Mouse (Mus musculus) CH12.LX (cell line): ENCODE measurements around the gene Zfp839. TPM values are rescaled to one million over a fixed set of nuclear protein-coding genes. Genes with fewer than 3 reads are reported as not detected.
A peak's percentile ranks its signal among the peaks of the same experiment; 100 is the strongest.

ENCODE experiments used
- DNase-seq: peaks from one replicate; pipeline ENCODE4 v3.0.0-alpha.2; 2013; ENCODE audit errors: extremely low read depth
- H3K27ac ChIP-seq: 2 replicates; pipeline ENCODE4 v1.5.1; 2012; ENCODE audit warnings: low read depth, mild to moderate bottlenecking, control low read depth, moderate library complexity; ENCODE audit not compliant: insufficient read depth
- H3K27me3 ChIP-seq: replicated peaks from 2 replicates; pipeline ENCODE3; 2012; ENCODE audit warnings: inconsistent platforms
- H3K36me3 ChIP-seq, 2 experiments: replicated peaks in 1 of 2; 2 replicates each; pipeline versions ENCODE3 to v1.6.1; 2012; ENCODE audit warnings: inconsistent platforms in 1 of 2, low read length in 1 of 2, mild to moderate bottlenecking in 1 of 2, mixed read lengths in 1 of 2, moderate library complexity in 1 of 2; ENCODE audit not compliant: control insufficient read depth in 1 of 2, insufficient read depth in 1 of 2
- H3K4me1 ChIP-seq, 2 experiments: 2 replicates each; pipeline ENCODE4 v1.6.1; 2012; ENCODE audit warnings: inconsistent platforms in 1 of 2, moderate library complexity in 1 of 2; ENCODE audit not compliant: insufficient read depth in 2 of 2, control insufficient read depth in 1 of 2
- H3K4me2 ChIP-seq: 2 replicates; pipeline ENCODE4 v1.6.1; 2012; ENCODE audit warnings: low read depth, mild to moderate bottlenecking, control low read depth; ENCODE audit not compliant: poor library complexity, insufficient read depth, severe bottlenecking
- H3K4me3 ChIP-seq, 3 experiments: fragments of 150-350 bp in 1 of 3; sonication (generic) in 1 of 3; replicated peaks in 1 of 3; 2 replicates each; pipeline versions ENCODE3 to v1.5.1; 2011 to 2012; ENCODE audit warnings: low read depth in 2 of 3, low read length in 2 of 3, mild to moderate bottlenecking in 2 of 3, moderate library complexity in 2 of 3, control low read depth in 1 of 3, improper control_type of control experiment in 1 of 3, inconsistent platforms in 1 of 3, mixed read lengths in 1 of 3; ENCODE audit not compliant: poor library complexity in 1 of 3
- H3K79me2 ChIP-seq: replicated peaks from 2 replicates; pipeline ENCODE4 v1.6.1; 2012; ENCODE audit warnings: mild to moderate bottlenecking, moderate library complexity; ENCODE audit not compliant: control insufficient read depth, poor library complexity, insufficient read depth, severe bottlenecking; ENCODE audit errors: extremely low read depth
- H3K9ac ChIP-seq: 2 replicates; pipeline ENCODE4 v1.6.1; 2012; ENCODE audit warnings: low read depth, mild to moderate bottlenecking, control low read depth, moderate library complexity; ENCODE audit not compliant: insufficient read depth
- H3K9me3 ChIP-seq: replicated peaks from 2 replicates; pipeline ENCODE3; 2012; ENCODE audit warnings: low read length, inconsistent platforms, mixed read lengths
- CHD1 ChIP-seq: IDR thresholded peaks from 2 replicates; pipeline ENCODE4 v1.6.1; 2012; ENCODE audit warnings: low read depth, low read length, improper control_type of control experiment, inconsistent platforms
- CTCF ChIP-seq, 2 experiments: IDR thresholded peaks in 1 of 2; conservative IDR thresholded peaks in 1 of 2; 2 replicates each; pipeline ENCODE4 v1.5.1; 2011 to 2012; ENCODE audit warnings: low read depth in 2 of 2, low read length in 2 of 2, improper control_type of control experiment in 1 of 2, inconsistent platforms in 1 of 2, mild to moderate bottlenecking in 1 of 2, moderate library complexity in 1 of 2
- ELF1 ChIP-seq: IDR thresholded peaks from 2 replicates; pipeline ENCODE4 v1.6.1; 2014; ENCODE audit warnings: low read depth, mild to moderate bottlenecking, inconsistent platforms, low read length, improper control_type of control experiment
- EP300 ChIP-seq: IDR thresholded peaks from 2 replicates; pipeline ENCODE4 v1.6.1; 2011; ENCODE audit warnings: low read length, improper control_type of control experiment
- GABPA ChIP-seq: IDR thresholded peaks from 2 replicates; pipeline ENCODE4 v1.6.1; 2012; ENCODE audit warnings: low read depth, low read length, improper control_type of control experiment, inconsistent platforms; ENCODE audit not compliant: insufficient replicate concordance
- HCFC1 ChIP-seq: IDR thresholded peaks from 2 replicates; pipeline ENCODE4 v1.6.1; 2012; ENCODE audit warnings: low read depth, mild to moderate bottlenecking, inconsistent platforms, low read length, improper control_type of control experiment
- IRF4 ChIP-seq: IDR thresholded peaks from 2 replicates; pipeline ENCODE4 v1.6.1; 2014; ENCODE audit warnings: low read depth, mild to moderate bottlenecking, inconsistent platforms, low read length, improper control_type of control experiment
- JUN ChIP-seq: IDR thresholded peaks from 2 replicates; pipeline ENCODE4 v1.6.1; 2011; ENCODE audit warnings: low read depth, mild to moderate bottlenecking, low read length, improper control_type of control experiment, moderate library complexity; ENCODE audit not compliant: insufficient read depth
- KAT2A ChIP-seq: IDR thresholded peaks from 2 replicates; pipeline ENCODE4 v1.6.1; 2012; ENCODE audit warnings: low read length, improper control_type of control experiment, inconsistent platforms; ENCODE audit not compliant: insufficient replicate concordance
- MAFK ChIP-seq: IDR thresholded peaks from 2 replicates; pipeline ENCODE4 v1.6.1; 2011; ENCODE audit warnings: low read length, improper control_type of control experiment; ENCODE audit not compliant: insufficient replicate concordance
- MAX ChIP-seq: IDR thresholded peaks from 2 replicates; pipeline ENCODE4 v1.6.1; 2011; ENCODE audit warnings: low read length, improper control_type of control experiment
- MAZ ChIP-seq: IDR thresholded peaks from 2 replicates; pipeline ENCODE4 v1.6.1; 2012; ENCODE audit warnings: low read depth, mild to moderate bottlenecking, inconsistent platforms, low read length, improper control_type of control experiment, moderate library complexity
- MEF2A ChIP-seq: IDR thresholded peaks from 2 replicates; pipeline ENCODE4 v1.6.1; 2014; ENCODE audit warnings: low read depth, mild to moderate bottlenecking, inconsistent platforms, low read length, improper control_type of control experiment, borderline replicate concordance
- MXI1 ChIP-seq: IDR thresholded peaks from 2 replicates; pipeline ENCODE4 v1.6.1; 2011; ENCODE audit warnings: mild to moderate bottlenecking, low read depth, low read length, improper control_type of control experiment
- MYC ChIP-seq: IDR thresholded peaks from 2 replicates; pipeline ENCODE4 v1.6.1; 2011; ENCODE audit warnings: low read depth, mild to moderate bottlenecking, improper control_type of control experiment, low read length
- PAX5 ChIP-seq: IDR thresholded peaks from 2 replicates; pipeline ENCODE4 v1.6.1; 2012; ENCODE audit warnings: low read length, inconsistent platforms, mixed read lengths
- POLR2AphosphoS2 ChIP-seq: IDR thresholded peaks from 2 replicates; pipeline ENCODE4 v1.6.1; 2011; ENCODE audit warnings: low read depth, low read length, improper control_type of control experiment
- RAD21 ChIP-seq: IDR thresholded peaks from 2 replicates; pipeline ENCODE4 v1.6.1; 2011; ENCODE audit warnings: low read depth, mild to moderate bottlenecking, low read length, improper control_type of control experiment, moderate library complexity
- RCOR1 ChIP-seq: conservative IDR thresholded peaks from 2 replicates; pipeline ENCODE4 v1.6.1; 2012; ENCODE audit warnings: low read depth, mild to moderate bottlenecking, inconsistent platforms, low read length, improper control_type of control experiment
- SIN3A ChIP-seq: IDR thresholded peaks from 2 replicates; pipeline ENCODE4 v1.6.1; 2012; ENCODE audit warnings: low read length, improper control_type of control experiment, inconsistent platforms
- SMC3 ChIP-seq: IDR thresholded peaks from 2 replicates; pipeline ENCODE4 v1.6.1; 2011; ENCODE audit warnings: low read depth, low read length, improper control_type of control experiment
- TBP ChIP-seq: conservative IDR thresholded peaks from 2 replicates; pipeline ENCODE4 v1.6.1; 2011; ENCODE audit warnings: low read depth, low read length, improper control_type of control experiment
- TCF12 ChIP-seq: IDR thresholded peaks from 2 replicates; pipeline ENCODE4 v1.6.1; 2014; ENCODE audit warnings: low read depth, mild to moderate bottlenecking, inconsistent platforms, low read length, improper control_type of control experiment
- UBTF ChIP-seq: IDR thresholded peaks from 2 replicates; pipeline ENCODE4 v1.6.1; 2012; ENCODE audit warnings: low read depth, mild to moderate bottlenecking, inconsistent platforms, low read length, improper control_type of control experiment, moderate library complexity
- ZMIZ1 ChIP-seq: IDR thresholded peaks from 2 replicates; pipeline ENCODE4 v1.6.1; 2012; ENCODE audit warnings: low read depth, mild to moderate bottlenecking, inconsistent platforms, low read length, improper control_type of control experiment
- ZNF384 ChIP-seq: IDR thresholded peaks from 2 replicates; pipeline ENCODE4 v1.6.1; 2012; ENCODE audit warnings: low read depth, low read length, improper control_type of control experiment, inconsistent platforms
- dilution Hi-C: fragments of 300-500 bp; cut with MboI; formaldehyde crosslinking; loops from 2 replicates; pipeline ENCODE4 v1.14.3; 2020; ENCODE audit warnings: low sequenced_read_pairs; ENCODE audit not compliant: extremely low pct_unique_long_range_greater_than_20kb, extremely low pct_ligation_motif_present
- in situ Hi-C: fragments of 300-500 bp; cut with MboI; formaldehyde crosslinking; loops from 3 replicates; pipeline ENCODE4 v1.14.3; 2019; ENCODE audit warnings: low sequenced_read_pairs, low pct_ligation_motif_present, low pct_unique_long_range_greater_than_20kb, mixed read lengths
- polyA plus RNA-seq: library from polyadenylated mRNA; unstranded; fragments of >175 nt; gene quantifications from 2 replicates; pipeline ENCODE4 v1.2.1, GENCODE M21; 2012; ENCODE audit warnings: low read depth; ENCODE audit not compliant: insufficient read length
- total RNA-seq, 2 experiments: library from RNA; depleted of rRNA; stranded (reverse); fragments of 300-350 nt in 1 of 2; fragments of >200 nt in 1 of 2; gene quantifications; 2 replicates each; pipeline ENCODE4 v1.2.3; 2012 to 2014

The Zfp839 gene
- total and polyA plus RNA-seq, 3 experiments: 3.7 to 9.2 (median 7.8) TPM

DNA sequence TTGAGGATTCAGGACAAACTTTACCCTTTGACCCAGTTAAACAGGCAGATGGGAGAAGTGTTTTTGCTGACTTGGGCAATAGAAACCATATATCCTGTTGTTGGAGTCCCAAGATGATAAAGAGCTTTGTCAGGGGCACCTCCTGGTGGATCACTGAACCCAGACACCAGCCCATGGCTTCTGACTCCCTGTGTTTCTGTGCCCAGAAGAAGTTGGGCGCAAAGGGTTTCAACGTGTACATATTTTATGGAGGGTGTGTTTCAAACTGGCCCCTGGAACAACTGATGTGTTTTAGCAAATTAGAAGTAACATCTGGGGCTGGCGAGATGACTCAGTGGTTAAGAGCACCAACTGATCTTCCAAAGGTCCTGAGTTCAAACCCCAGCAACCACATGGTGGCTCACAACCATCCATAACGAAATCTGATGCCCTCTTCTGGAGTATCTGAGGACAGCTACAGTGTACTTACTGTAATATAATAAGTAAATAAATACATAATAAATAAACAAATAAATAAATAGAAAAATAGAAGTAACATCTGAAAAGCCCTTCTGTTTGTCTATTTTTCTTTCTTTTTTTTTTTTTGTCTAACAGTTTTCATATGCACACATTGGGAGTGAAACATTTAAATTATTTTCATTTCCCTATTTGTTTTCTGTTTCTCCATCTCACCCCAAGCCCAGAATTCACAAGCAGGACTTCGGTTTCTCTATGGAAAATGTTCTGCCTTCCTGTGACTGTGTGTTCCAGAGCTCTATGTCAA lies 8.1 kb upstream of the Zfp839 start:
- in situ Hi-C loops: loop anchor here (5.0 to 10.0 kb wide), 3 partner anchors 107 to 425 kb away; partner anchors contain the start of gene Wdr20
- Histone ChIP-seq H3K4me3 (no peak overlapping the region), H3K27me3 (peaks cover 10% of the 10 kb centered on the region), H3K9me3 (no peaks in the 10 kb centered on the region), H3K27ac (no peak overlapping the region), H3K79me2 (no peaks in the 10 kb centered on the region), H3K9ac (no peak overlapping the region), H3K4me1 (peaks cover 3 to 37% of the 10 kb centered on the region in 2 experiments; a peak in 2 of 4 replicates), H3K4me2 (no peak overlapping the region; the same call in 1 of the 2 replicates), H3K36me3 (no peaks in the 10 kb centered on the region)
- TF ChIP-seq POLR2AphosphoS2 (no peak), MYC (peak; percentile 38; the same call in 1 of the 2 replicates), IRF4 (peak; percentile 54), MEF2A (no peak), GABPA (no peak), RCOR1 (0 out of 2 replicates have a peak, but pooled peaks have one; percentile 47), MXI1 (0 out of 2 replicates have a peak, but pooled peaks have one; percentile 40), TCF12 (no peak), ZNF384 (peak; percentile 73), MAFK (peak; percentile 28; the same call in 1 of the 2 replicates), JUN (no peak), CTCF (conservative IDR thresholded peaks at IDR 0.05 in 1 of 2, IDR thresholded peaks at IDR 0.05 in 1 of 2; ENCODE audit: low read depth in 2 of 2, low read length in 2 of 2) (peak in 1 of 2 experiments; percentile 34; a peak in 2 of 4 replicates), EP300 (peak; percentile 67)
- DNase-seq: no peak
- dilution Hi-C loops: no loop called here

DNA sequence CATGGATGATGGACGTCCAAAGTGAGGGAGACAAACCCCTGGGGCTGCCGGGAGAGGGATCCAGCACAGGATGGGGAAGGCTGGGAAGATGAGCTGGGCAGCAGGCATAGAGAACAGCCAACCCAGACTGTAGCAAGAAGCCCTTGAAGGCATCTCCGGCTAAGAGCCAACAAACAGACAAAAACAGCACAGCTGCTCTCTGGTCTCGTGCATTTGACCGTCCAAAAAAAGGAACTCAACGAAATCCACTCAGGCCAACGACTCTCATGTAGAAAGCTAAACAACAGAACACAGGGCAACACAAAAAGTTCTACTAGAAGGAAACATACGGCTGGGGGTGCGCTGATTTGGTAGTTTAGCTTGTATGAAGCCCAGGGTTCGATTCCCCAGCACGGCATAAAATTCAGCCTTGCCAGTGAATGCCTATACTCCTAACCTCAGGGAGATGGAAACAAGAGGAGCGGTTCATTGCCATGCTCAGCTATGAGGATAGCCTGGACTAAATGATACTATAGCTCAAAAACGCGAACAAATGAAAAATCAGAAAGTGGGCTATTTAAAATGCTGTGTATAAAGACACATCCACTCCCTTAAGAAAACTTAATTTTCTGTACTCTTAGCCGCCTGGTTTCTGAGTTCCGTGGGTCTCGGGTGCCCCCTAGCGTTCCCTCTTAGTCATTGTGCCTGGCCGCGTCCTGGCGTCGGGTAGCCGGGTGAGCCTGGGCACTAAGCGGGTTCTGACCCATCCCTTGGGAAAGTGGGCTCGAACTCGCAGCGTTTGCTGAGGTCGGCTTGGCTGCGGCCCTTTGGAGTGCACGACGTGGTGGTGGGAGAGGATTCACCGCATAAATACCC lies 6.6 kb upstream of the Zfp839 start:
- no peaks in the 10 kb centered on the region for H3K79me2 ChIP-seq
- no peak overlapping the region for H3K27ac ChIP-seq
- peak; percentile 81 for DNase-seq
- in situ Hi-C loops (loop anchor here (5.0 to 10.0 kb wide), 3 partner anchors 109 to 426 kb away; partner anchors contain the start of gene Wdr20), dilution Hi-C loops (no loop called here)
- H3K4me1 ChIP-seq: peaks cover 3 to 28% of the 10 kb centered on the region in 2 experiments; a peak in 2 of 4 replicates
- no peaks in the 10 kb centered on the region for H3K36me3 ChIP-seq
- peaks cover 10% of the 10 kb centered on the region for H3K27me3 ChIP-seq
- H3K9ac ChIP-seq: peak overlapping the region; percentile 66
- H3K4me2 ChIP-seq: peak overlapping the region; percentile 82
- no peaks in the 10 kb centered on the region for H3K9me3 ChIP-seq
- peak overlapping the region; percentile 61 to 68 (median 64) for H3K4me3 ChIP-seq
- TF ChIP-seq CHD1 (no peak), PAX5 (no peak), MAFK (no peak), MAX (no peak), KAT2A (no peak), ZNF384 (no peak), MYC (0 out of 2 replicates have a peak, but pooled peaks have one; percentile 58), SIN3A (no peak), RAD21 (peak; percentile 97), ZMIZ1 (no peak), MXI1 (no peak; the same call in 1 of the 2 replicates), ELF1 (peak; percentile 30; the same call in 1 of the 2 replicates), RCOR1 (no peak), SMC3 (peak; percentile 73), UBTF (no peak), CTCF (conservative IDR thresholded peaks at IDR 0.05 in 1 of 2, IDR thresholded peaks at IDR 0.05 in 1 of 2; ENCODE audit: low read depth in 2 of 2, low read length in 2 of 2) (peak; percentile 51 to 93), MAZ (no peak), TCF12 (no peak), GABPA (no peak), TBP (no peak), HCFC1 (no peak)
